In the genomic region with DNA sequence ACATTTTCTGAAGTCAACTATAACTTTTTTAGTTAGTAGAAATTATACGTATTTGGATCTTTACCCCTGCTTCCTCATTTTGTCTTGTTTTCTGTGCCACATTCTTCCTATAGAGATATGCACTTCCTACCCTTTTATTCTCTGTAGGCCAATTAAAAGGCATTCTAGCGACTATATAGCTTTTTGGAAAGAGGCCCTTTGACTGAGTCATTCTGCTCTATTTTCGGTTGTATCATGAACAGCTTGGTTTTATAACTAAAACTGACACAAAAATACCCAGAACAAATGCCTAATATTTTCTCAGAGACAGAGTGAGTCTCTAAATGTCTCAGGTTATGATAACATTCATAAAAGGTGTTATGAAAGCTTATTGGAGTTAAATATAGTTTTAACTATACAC, we compare ENCODE assay signal across 23 mouse cellular contexts.
DNase-seq lines count a peak whose midpoint lies in the region; ATAC-seq and TF ChIP-seq lines count a peak whose summit lies in the region.
"Had no signal": no experiment of that assay in that cellular context is flagged by ENCODE, and none has a peak within 500 bp of the region (broad histone marks: within the 10 kb centered on the region; RNA-seq: fewer than 3 reads in every experiment).

No protein-coding gene starts in this region.

- TF ChIP-seq EP300 in liver, postnatal 0 days (IDR thresholded peaks at IDR 0.05; ENCODE audit: low read depth): no peak

- TF ChIP-seq CTCF in liver, postnatal 0 days (IDR thresholded peaks at IDR 0.05; ENCODE audit: low read depth): no peak

- WGBS in liver, postnatal 0 days (ENCODE audit: insufficient replicate concordance): 51% methylated on average over 3 of the region's 3 CpGs

- H3K4me3 ChIP-seq in liver, postnatal 0 days (ENCODE audit: low read depth, low read length): no peak overlapping the region
- H3K4me3 ChIP-seq: embryonic facial prominence, embryonic 13.5 days; embryonic facial prominence, embryonic 15.5 days; erythroblast, embryonic 14.5 days; forebrain, embryonic 10.5 days; forebrain, embryonic 12.5 days had no signal

- no peak overlapping the region for H3K4me2 ChIP-seq in liver, postnatal 0 days (ENCODE audit: low read depth, low read length)
- H3K4me2 ChIP-seq: embryonic facial prominence, embryonic 13.5 days; embryonic facial prominence, embryonic 15.5 days; forebrain, embryonic 12.5 days had no signal

- ATAC-seq in cerebellum, adult (ENCODE audit: insufficient number of reproducible peaks, low FRiP score, low TSS enrichment): peak; percentile 60; the same call in 1 of the 2 replicates
- ATAC-seq in liver, postnatal 0 days: no peak
- ATAC-seq: activated CD4-positive, CD25-positive, alpha-beta regulatory T cell, adult 4 months; CD4-positive, CD25-positive, alpha-beta regulatory T cell, adult 4 months; forebrain, embryonic 14.5 days; forebrain, embryonic 16.5 days; Patski had no signal

- no peaks in the 10 kb centered on the region for H3K4me1 ChIP-seq in liver, postnatal 0 days (ENCODE audit: insufficient read depth)
- H3K4me1 ChIP-seq: embryonic facial prominence, embryonic 13.5 days; embryonic facial prominence, embryonic 15.5 days; forebrain, embryonic 10.5 days; forebrain, embryonic 12.5 days had no signal

- H3K9me3 ChIP-seq in liver, postnatal 0 days (ENCODE audit: low read length): no peaks in the 10 kb centered on the region
- H3K9me3 ChIP-seq: embryonic facial prominence, embryonic 13.5 days; embryonic facial prominence, embryonic 15.5 days; forebrain, embryonic 10.5 days; forebrain, embryonic 12.5 days; G1E had no signal

- H3K27me3 ChIP-seq in liver, postnatal 0 days (ENCODE audit: insufficient read depth, low read length): no peaks in the 10 kb centered on the region
- H3K27me3 ChIP-seq: CH12.LX; embryonic facial prominence, embryonic 13.5 days; embryonic facial prominence, embryonic 15.5 days; forebrain, embryonic 12.5 days; Patski had no signal

- H3K36me3 ChIP-seq in liver, postnatal 0 days (replicated peaks; ENCODE audit: insufficient read depth, low read length): no peaks in the 10 kb centered on the region
- H3K36me3 ChIP-seq: embryonic facial prominence, embryonic 13.5 days; embryonic facial prominence, embryonic 15.5 days; forebrain, embryonic 10.5 days; forebrain, embryonic 12.5 days; G1E had no signal

- H3K9ac ChIP-seq in liver, postnatal 0 days (replicated peaks): no peak overlapping the region
- H3K9ac ChIP-seq: embryonic facial prominence, embryonic 13.5 days; embryonic facial prominence, embryonic 15.5 days; forebrain, embryonic 12.5 days had no signal

- DNase-seq in cerebellum, postnatal 25 days: no peak
- peak; percentile 47 for DNase-seq in cerebellum, adult 9-11 months
- DNase-seq in cerebellum, adult 11-12 months: no peak
- DNase-seq in brain, adult 2 months (ENCODE audit: low read depth, low spot score): peak; percentile 91
- no peak for DNase-seq in liver, postnatal 0 days
- DNase-seq: adrenal gland, adult 8-10 months; adrenal gland, postnatal 14 days; adrenal gland, postnatal 36 days; B cell, adult 2 months; embryo, embryonic 11 days had no signal

- H3K27ac ChIP-seq in liver, postnatal 0 days (ENCODE audit: low read depth): no peak overlapping the region
- H3K27ac ChIP-seq: embryonic facial prominence, embryonic 13.5 days; embryonic facial prominence, embryonic 15.5 days; forebrain, embryonic 10.5 days; forebrain, embryonic 12.5 days had no signal

Comparison
In these comparisons a context has a peak if more than half of its experiments do, and no peak if none do; other contexts are left out.
1. DNase-seq: peak in cerebellum, adult 9-11 months (single experiment) and brain, adult 2 months (single experiment); none in cerebellum, postnatal 25 days (0 of 2), cerebellum, adult 11-12 months (single experiment) and liver, postnatal 0 days (single experiment).